Mouse (Mus musculus): ENCODE results near the gene Tapbp. TPM values are rescaled to one million over a fixed set of nuclear protein-coding genes. Genes with fewer than 3 reads are reported as not detected.
"Not testable (repeated sequence)": the region's sequence is repeated elsewhere in the genome, so short reads cannot be mapped to it uniquely, and the experiment has no call there.

Tapbp gene
- polyA plus RNA-seq, 1 experiment = 75.7 TPM

- peak within 1 kb of the TSS; percentile 97 for H3K4me3 ChIP-seq (ENCODE audit: insufficient read depth, low read depth, low read length)
- peak within 1 kb of the TSS; percentile 96 for H3K27ac ChIP-seq (replicated peaks; ENCODE audit: low read depth, low read length)
- peaks cover 7% of the 10 kb centered on the region for H3K4me1 ChIP-seq (ENCODE audit: control insufficient read depth, insufficient read depth, insufficient read length, low read length)
These were observed 24.6 kb downstream of the Tapbp start, which contains the start of the genes Pfdn6 and Wdr46 for GRCm38 (mm10) chr17:33940206-33940805. Gene Pfdn6 (minus strand): TSS chr17:33940343. Gene Wdr46 (plus strand): TSS chr17:33940660.

GRCm38 (mm10) chr17:33940981-33941380, 25.3 kb downstream of the Tapbp start:
- peak overlapping the region; percentile 97 for H3K4me3 ChIP-seq (ENCODE audit: insufficient read depth, low read depth, low read length)
- peaks cover 7% of the 10 kb centered on the region for H3K4me1 ChIP-seq (ENCODE audit: control insufficient read depth, insufficient read depth, insufficient read length, low read length)
- H3K27ac ChIP-seq (replicated peaks; ENCODE audit: low read depth, low read length) = no peak overlapping the region

GRCm38 (mm10) chr17:33941381-33941780, 25.7 kb downstream of the Tapbp start:
- peaks cover 7% of the 10 kb centered on the region for H3K4me1 ChIP-seq (ENCODE audit: control insufficient read depth, insufficient read depth, insufficient read length, low read length)
- no peak overlapping the region for H3K27ac ChIP-seq (replicated peaks; ENCODE audit: low read depth, low read length)
- peak overlapping the region; percentile 97 for H3K4me3 ChIP-seq (ENCODE audit: insufficient read depth, low read depth, low read length)

- H3K4me3 ChIP-seq (ENCODE audit: insufficient read depth, low read depth, low read length) = no peak overlapping the region
- H3K27ac ChIP-seq (replicated peaks; ENCODE audit: low read depth, low read length) = no peak overlapping the region
- peaks cover 7% of the 10 kb centered on the region for H3K4me1 ChIP-seq (ENCODE audit: control insufficient read depth, insufficient read depth, insufficient read length, low read length)
These were observed 27.8 kb downstream of the Tapbp start for GRCm38 (mm10) chr17:33943454-33943853.

- H3K4me3 ChIP-seq (ENCODE audit: insufficient read depth, low read depth, low read length) = no peak overlapping the region
- no peak overlapping the region for H3K27ac ChIP-seq (replicated peaks; ENCODE audit: low read depth, low read length)
- H3K4me1 ChIP-seq (ENCODE audit: control insufficient read depth, insufficient read depth, insufficient read length, low read length) = peaks cover 4% of the 10 kb centered on the region; the same call in 1 of the 2 replicates
These were observed 31.9 kb downstream of the Tapbp start for GRCm38 (mm10) chr17:33947430-33948089.

GRCm38 (mm10) chr17:33948090-33948904, 32.6 kb downstream of the Tapbp start:
- Histone ChIP-seq H3K4me3 (ENCODE audit: insufficient read depth, low read depth, low read length) (no peak overlapping the region), H3K27ac (replicated peaks; ENCODE audit: low read depth, low read length) (no peak overlapping the region), H3K4me1 (ENCODE audit: control insufficient read depth, insufficient read depth, insufficient read length, low read length) (peaks cover 4% of the 10 kb centered on the region; the same call in 1 of the 2 replicates)

GRCm38 (mm10) chr17:33948905-33949537, 33.3 kb downstream of the Tapbp start:
- Histone ChIP-seq H3K4me3 (ENCODE audit: insufficient read depth, low read depth, low read length) (no peak overlapping the region), H3K27ac (replicated peaks; ENCODE audit: low read depth, low read length) (no peak overlapping the region), H3K4me1 (ENCODE audit: control insufficient read depth, insufficient read depth, insufficient read length, low read length) (peaks cover 4% of the 10 kb centered on the region; the same call in 1 of the 2 replicates)

GRCm38 (mm10) chr17:33950131-33950625, 34.5 kb downstream of the Tapbp start:
- Histone ChIP-seq H3K4me3 (ENCODE audit: insufficient read depth, low read depth, low read length) (peak overlapping the region; percentile 66), H3K4me1 (ENCODE audit: control insufficient read depth, insufficient read depth, insufficient read length, low read length) (peaks cover 4% of the 10 kb centered on the region; the same call in 1 of the 2 replicates), H3K27ac (replicated peaks; ENCODE audit: low read depth, low read length) (no peak overlapping the region)

GRCm38 (mm10) chr17:33951021-33951946, 35.6 kb downstream of the Tapbp start, which contains the start of gene B3galt4:
Gene B3galt4 (minus strand): TSS chr17:33951488.
- H3K27ac ChIP-seq (replicated peaks; ENCODE audit: low read depth, low read length) = peak within 1 kb of the TSS; percentile 46
- peak within 1 kb of the TSS; percentile 66 for H3K4me3 ChIP-seq (ENCODE audit: insufficient read depth, low read depth, low read length)
- peaks cover 4% of the 10 kb centered on the region; the same call in 1 of the 2 replicates for H3K4me1 ChIP-seq (ENCODE audit: control insufficient read depth, insufficient read depth, insufficient read length, low read length)

GRCm38 (mm10) chr17:33952015-33952414, 36.3 kb downstream of the Tapbp start:
- H3K4me3 ChIP-seq (ENCODE audit: insufficient read depth, low read depth, low read length); H3K4me1 ChIP-seq (ENCODE audit: control insufficient read depth, insufficient read depth, insufficient read length, low read length); H3K27ac ChIP-seq (replicated peaks; ENCODE audit: low read depth, low read length): not testable (repeated sequence)

- no peak overlapping the region for H3K27ac ChIP-seq (replicated peaks; ENCODE audit: low read depth, low read length)
- no peak overlapping the region for H3K4me3 ChIP-seq (ENCODE audit: insufficient read depth, low read depth, low read length)
- peaks cover 4% of the 10 kb centered on the region; the same call in 1 of the 2 replicates for H3K4me1 ChIP-seq (ENCODE audit: control insufficient read depth, insufficient read depth, insufficient read length, low read length)
These were observed 37.2 kb downstream of the Tapbp start for GRCm38 (mm10) chr17:33952879-33953278.

GRCm38 (mm10) chr17:33953310-33953709, 37.6 kb downstream of the Tapbp start:
- H3K4me3 ChIP-seq (ENCODE audit: insufficient read depth, low read depth, low read length) = no peak overlapping the region
- no peak overlapping the region for H3K27ac ChIP-seq (replicated peaks; ENCODE audit: low read depth, low read length)
- peaks cover 4% of the 10 kb centered on the region; the same call in 1 of the 2 replicates for H3K4me1 ChIP-seq (ENCODE audit: control insufficient read depth, insufficient read depth, insufficient read length, low read length)

GRCm38 (mm10) chr17:33953961-33954565, 38.4 kb downstream of the Tapbp start:
- no peak overlapping the region for H3K27ac ChIP-seq (replicated peaks; ENCODE audit: low read depth, low read length)
- peaks cover 4% of the 10 kb centered on the region; the same call in 1 of the 2 replicates for H3K4me1 ChIP-seq (ENCODE audit: control insufficient read depth, insufficient read depth, insufficient read length, low read length)
- peak overlapping the region; percentile 90 for H3K4me3 ChIP-seq (ENCODE audit: insufficient read depth, low read depth, low read length)
